Mouse (Mus musculus) liver, postnatal 0 days (tissue): ENCODE results near the gene Ly9.
A peak's percentile ranks its signal among the peaks of the same experiment; 100 is the strongest.

Source experiments
- CTCF ChIP-seq: sonication (generic); IDR thresholded peaks from 2 replicates; pipeline ENCODE4 v1.5.1; 2016; ENCODE audit warnings: antibody characterized with exemption, low read depth
- EP300 ChIP-seq: IDR thresholded peaks from 2 replicates; pipeline ENCODE4 v1.6.1; 2016; ENCODE audit warnings: antibody characterized with exemption, low read depth, mild to moderate bottlenecking

GRCm38 (mm10) chr1:171610781-171611180, 3.6 kb upstream of the Ly9 start:
- TF ChIP-seq CTCF (peak; percentile 53), EP300 (no peak)
